Mouse (Mus musculus) megakaryocyte, adult 5-6 weeks (primary cell): Measurements from ENCODE around the gene Olfr286. TPM values are rescaled to one million over a fixed set of nuclear protein-coding genes. Genes with fewer than 3 reads are reported as not detected.

Source experiments
- ATAC-seq: 2 replicates; pipeline ENCODE4 v1.8.0; 2016; ENCODE audit warnings: mild to moderate bottlenecking, inconsistent platforms; ENCODE audit not compliant: poor library complexity, severe bottlenecking
- total RNA-seq, 2 experiments: library from RNA; stranded (forward) in 1 of 2; stranded (reverse) in 1 of 2; fragments of 153-499, 151-499 nt in 1 of 2; fragments of 221-1000, 200-1000 nt in 1 of 2; gene quantifications; 2 replicates each; pipeline versions ENCODE4 v1.2.3 to v1.2.4; 2015 to 2017

Gene Olfr286
- total RNA-seq (2015), result not detected in 2 replicates
- not detected in 2 replicates for total RNA-seq (2017)

DNA sequence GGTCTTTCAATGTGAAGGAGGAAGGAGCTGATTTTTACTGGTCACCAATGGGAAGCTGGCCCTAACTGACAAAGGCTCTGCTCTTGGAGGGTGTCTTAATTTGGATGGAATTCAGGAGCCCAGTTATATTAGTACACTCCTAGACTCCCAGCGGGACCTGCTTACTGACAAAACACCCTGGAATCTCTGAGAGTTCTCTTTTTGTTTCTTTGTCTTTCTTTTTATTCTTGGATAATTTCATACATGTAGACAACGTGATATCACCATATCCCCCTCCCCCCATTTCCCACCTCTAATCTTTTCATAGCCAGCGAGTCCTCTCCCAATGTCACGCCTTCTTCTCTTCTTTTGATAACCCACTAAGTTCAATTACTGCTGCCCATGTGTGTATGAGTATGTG lies at the start of gene Olfr286:
Gene Olfr286, minus strand, starts transcription at position 101 of the 400 bp plus-strand sequence.
- no peak for ATAC-seq

DNA sequence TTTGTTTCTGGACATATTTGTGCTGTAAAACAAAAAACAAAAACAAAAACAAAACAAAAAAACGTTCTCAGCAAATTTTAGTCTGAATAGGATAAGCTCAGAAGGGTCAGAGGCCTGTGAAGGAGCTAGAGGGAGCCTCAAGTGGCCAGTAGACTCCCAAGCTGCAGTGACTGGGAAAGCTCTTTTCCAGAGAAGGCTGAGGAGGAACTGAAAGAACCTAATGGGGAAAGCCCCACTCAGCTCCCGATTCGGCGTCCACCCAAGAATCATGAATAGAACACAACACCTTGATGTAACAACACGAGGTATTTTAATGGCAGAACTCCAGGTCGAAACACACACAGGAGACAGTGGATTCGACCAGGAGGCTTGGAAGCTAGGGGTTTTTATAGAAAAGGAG lies 23.5 kb upstream of the Olfr286 start:
- no peak for ATAC-seq

DNA sequence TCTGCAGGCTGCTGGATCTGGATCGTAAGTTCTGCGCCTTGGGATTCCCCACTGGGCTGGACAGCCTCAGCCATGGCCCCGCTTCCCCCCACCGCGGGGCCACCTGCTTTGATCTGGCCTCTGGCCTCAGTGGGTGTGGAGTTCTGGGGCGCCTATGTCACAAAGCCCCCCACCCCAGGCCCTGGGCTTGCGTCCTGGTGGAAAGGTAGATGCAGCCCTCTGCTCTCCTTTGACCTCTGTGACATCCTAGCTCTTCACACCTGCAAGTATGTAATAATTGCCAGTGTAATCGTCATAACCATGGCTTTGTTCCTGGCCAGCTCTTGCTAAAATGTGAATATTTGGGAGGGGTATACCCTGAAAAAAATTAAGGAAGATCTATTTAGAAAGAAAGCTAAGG lies 22.9 kb upstream of the Olfr286 start, which contains the start of gene H1fnt:
Gene H1fnt, minus strand, starts transcription at position 101 of the 400 bp plus-strand sequence.
- no peak for ATAC-seq

DNA sequence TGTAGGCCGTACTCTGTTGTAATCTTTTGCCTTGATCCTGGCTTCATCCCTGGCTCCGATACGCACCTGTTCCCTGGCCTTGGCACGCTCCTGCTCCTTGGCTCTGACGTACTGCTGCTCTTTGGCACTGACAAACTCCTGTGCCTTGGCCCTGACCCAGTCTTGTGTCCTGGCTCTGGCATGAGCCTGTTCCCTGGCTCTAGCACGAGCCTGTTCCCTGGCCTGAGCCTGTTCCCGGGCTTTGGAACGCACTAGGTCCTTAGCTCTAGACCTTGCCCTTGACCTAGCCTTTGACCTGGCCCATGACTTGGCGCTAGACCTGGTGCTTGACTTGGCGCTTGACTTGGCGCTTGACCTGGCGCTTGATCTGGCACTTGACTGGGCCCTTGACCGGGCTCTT lies 22.0 kb upstream of the Olfr286 start:
- ATAC-seq, result no peak

DNA sequence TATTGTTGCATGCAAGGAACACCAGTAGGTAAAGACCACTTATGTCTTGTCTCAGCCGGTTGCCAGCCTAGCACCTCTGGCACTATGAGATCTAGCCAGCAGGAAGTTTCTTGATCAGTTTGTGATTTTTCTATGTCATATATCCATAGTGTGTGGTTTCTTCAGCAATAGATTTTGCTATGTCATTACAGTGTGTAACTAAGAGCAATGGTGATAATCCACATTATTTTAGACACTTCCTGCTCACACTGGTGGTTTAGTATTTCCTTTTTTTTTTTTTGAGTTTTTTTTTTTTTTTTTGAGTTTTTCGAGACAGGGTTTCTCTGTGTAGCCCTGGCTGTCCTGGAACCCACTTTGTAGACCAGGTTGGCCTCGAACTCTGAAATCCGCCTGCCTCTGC lies 1.2 kb upstream of the Olfr286 start:
- ATAC-seq, result no peak

DNA sequence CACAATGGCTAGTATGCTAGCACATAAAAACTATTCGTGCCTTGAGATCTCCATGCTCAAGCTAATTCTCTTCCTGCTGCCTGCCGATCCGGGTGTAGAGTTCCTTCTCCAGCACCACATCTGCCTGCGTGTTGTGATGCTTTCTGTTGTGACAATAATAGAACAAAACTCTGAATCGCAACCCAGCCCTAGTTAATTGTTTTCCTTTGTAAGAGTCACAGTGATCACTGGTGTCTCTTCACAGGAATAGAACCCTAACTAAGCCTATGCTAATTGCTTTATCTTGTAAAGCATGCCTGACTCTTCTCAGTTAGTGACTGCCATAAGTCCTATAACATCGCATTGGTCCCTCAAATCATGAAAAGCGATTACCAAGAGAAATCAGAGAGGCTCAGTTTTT lies 8.2 kb downstream of the Olfr286 start:
- ATAC-seq, result no peak

DNA sequence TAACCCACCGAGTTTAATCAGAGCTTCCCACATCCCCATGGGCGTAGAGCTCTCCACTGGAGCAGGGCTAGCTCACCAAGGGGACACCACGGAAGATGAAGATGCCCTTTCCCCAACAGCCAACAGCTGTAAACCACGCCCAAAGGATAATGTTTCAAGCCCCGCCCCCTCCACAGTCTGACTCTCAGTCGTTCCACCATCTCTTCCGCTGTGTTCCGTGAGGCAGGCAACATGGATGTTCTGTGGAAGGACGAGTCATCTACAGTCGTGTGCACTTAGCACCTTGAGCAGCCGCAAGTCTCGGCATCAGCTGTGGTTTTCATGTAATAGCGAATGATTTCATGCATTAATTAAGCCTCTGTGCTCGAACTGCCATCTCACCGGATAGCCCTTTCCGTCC lies 8.6 kb downstream of the Olfr286 start:
- ATAC-seq, result no peak

DNA sequence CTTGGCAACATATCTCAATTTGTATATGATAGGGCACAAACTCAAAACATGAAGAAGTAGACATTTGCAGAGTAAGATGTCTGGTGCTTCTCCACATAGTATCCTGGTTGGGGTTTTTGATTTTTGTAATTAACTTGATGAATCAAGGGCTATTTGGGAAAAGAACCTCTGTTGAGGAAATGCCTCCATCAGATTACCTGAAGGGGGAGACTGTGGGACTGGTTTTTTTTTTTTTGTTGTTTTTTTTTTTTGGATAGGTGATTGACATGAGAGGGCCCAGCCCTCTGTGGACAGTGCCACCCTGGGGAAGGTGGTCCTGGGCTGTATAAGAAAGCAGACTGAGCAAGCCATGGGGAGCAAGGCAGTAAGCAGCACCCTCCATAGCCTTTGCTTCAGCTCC lies 11.9 kb downstream of the Olfr286 start:
- ATAC-seq, result no peak

DNA sequence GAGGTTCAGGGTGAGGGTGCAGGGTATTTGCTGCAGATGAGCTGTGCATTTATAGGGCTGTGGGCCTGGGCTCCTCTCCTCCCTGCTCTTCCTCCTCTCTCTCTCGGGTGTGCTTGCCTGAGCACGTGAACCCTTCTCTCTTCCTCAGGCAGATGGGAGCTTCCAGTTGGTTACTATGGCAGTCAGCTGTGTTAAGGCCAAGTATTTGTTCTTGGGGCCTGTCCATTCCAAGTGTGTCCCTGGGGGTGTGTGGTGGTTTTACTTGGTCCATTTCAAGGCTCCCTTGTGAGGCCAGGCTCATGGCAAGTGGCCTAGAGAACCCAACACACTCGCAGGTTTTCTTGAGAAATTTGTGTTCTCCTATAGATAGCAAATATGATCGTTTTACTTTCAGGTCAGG lies 13.4 kb downstream of the Olfr286 start, which contains the start of the genes Gm44579 and Olfr287:
Gene Gm44579, minus strand, starts transcription at position 101 of the 400 bp plus-strand sequence.
Gene Olfr287, minus strand, starts transcription at position 180 of the 400 bp plus-strand sequence.
- no peak for ATAC-seq

DNA sequence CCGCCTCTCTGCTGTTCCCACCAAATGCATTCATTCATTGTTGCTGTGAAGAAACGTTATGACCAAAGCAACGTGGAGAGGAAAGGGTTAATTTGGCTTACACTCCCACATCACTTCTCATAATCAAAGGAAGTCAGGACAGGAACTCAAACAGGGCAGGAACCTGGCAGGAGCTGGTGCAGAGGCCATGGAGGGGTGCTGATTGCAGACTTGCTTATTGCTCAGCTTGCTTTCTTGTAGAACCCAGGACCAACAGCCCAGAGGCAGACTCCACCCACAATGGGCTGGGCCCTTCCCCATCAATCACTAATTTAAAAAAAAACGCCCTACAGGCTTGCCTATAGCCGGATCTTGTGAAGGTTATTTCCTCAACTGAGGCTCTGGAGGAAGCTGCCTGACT lies 20.1 kb downstream of the Olfr286 start:
- ATAC-seq, result no peak

DNA sequence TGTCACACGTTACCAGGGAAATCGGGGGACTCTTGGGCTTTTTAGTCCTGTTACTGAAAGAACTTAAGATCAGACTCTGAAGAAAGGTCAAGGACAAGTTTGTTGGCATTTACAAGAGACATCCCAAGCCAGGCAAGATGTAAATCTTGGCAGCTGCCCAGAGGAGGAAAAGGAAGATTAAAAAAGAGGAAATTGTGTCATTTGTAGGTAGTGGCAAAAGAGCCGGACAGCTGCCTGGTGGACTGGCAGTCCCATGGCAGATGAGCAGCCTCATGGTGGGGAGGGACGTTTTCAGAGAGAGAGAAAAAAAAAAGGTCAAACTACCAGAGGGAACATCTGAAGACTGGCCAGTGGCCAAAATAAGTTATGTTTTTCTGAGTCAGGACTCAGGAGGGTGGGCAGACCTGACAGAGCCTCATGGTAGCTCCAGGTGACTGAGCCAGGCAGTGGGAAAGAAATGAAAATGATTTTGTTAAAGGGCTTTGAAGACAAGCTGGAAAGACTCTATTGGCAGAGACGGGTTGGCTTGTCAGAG lies 20.8 kb downstream of the Olfr286 start:
- no peak for ATAC-seq

DNA sequence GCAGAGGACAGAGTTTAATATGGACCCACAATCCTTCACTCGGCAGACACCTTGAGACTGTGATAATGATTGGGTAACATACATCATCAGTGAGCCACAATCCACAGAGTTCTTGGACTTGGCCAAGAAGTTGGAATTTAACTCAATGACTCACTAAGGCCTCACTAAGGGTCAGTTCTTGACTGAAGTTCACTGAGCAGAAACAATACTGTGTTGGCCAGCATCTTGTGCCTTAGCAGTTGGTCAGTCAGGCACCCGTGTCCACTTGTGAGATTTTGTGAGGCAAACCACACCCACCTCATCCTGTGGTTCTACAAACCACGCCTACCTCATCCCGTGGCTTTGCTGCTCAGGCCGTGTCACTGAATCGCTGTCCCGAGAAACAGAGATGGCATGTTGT lies 24.6 kb downstream of the Olfr286 start:
- no peak for ATAC-seq

DNA sequence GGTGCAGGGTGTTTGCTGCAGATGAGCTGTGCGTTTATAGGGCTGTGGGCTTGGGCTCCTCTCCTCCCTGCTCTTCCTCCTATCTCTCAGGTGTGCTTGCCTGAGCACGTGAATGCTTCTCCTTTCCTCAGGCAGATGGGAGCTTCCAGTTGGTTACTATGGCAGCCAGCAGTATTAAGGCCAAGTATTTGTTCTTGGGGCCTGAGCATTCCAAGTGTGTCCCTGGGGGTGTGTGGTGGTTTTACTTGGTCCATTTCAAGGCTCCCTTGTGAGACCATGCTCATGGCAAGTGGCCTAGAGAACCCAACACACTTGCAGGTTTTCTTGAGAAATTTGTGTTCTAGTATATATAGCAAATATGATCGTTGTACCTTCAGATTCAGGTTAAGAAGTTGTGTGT lies 38.8 kb downstream of the Olfr286 start, which contains the start of gene Olfr288:
Gene Olfr288, minus strand, starts transcription at position 101 of the 400 bp plus-strand sequence.
- no peak for ATAC-seq

DNA sequence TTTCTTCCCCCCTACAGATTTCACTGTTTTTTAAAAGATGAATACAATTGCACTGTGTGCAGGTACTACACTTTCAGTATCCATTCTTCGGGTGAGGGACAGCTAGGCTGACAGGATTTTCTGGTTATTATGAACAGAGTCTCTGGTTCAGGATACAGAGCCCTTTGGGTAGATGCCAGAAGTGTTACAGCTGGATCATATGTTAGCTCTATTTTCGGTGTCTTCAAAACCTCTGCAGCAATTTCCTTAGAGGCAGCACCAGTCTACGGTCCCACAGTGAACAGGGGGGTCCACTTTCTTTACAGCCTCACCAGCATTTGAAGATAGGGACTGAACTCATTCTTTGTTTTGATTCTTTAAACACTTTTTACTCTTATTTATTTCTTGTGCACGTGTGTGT lies 49.8 kb downstream of the Olfr286 start:
- ATAC-seq, result no peak

DNA sequence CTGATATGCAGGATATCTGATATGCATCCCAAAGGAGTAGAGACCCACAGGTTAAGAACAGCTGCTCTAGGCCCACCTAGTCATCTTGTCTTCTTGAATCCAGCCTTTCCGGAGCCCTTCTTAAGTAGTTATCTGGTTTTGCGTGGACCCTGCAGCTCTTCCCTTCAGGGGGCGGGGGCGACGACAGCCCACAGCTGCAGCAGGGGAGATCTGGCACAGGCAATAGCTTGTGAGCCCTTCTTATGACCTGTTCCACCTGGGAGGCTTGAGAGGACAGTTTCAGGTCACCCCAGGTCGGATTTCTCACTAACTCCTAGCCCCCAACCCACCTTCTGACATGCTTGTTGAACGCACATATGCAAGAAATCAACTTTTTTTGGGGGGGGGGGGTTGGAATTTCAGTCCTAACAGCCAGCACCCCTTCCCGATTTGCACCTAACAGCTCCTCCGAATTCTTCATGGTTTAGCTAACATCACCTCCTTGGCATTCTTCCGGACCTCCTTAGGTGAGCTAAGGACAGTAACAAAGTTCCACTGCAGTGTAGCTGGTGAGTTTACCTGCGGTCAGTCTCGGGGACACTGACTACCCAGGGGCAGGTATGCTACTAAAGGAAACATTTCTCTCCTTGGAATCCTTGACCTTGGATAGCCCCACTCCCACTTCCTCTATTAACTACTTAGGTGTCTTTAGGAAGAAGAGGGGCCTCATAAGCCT lies 52.2 kb downstream of the Olfr286 start:
- no peak for ATAC-seq

DNA sequence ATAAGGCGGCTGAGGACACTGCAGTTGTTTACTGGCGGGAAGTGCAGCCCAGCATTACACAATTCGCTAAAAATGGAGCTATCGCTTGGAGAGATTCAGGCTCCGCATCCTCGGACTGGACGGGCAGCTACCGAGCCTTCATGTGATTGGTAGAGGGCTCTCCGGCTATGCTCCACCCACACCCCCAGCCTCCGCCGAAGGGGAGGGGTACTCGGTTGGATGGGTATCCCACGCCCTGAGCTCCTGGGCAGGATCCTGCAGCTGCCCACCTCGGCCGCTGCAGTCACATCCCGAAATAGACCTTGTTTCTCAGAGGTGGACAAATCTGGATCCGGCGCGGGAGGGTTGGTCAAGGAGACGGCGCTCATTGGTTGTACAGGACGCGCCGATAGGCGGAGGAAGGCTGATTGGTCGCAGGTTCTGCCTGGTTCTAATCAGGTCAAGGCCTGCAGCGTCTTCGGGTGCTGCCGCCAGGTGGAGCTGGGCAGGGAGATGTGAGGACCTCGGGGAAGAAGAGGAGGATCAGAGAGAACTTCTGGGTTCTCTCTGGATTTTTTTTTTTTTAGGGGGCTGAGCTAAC lies 53.0 kb downstream of the Olfr286 start:
- peak; percentile 99 for ATAC-seq

DNA sequence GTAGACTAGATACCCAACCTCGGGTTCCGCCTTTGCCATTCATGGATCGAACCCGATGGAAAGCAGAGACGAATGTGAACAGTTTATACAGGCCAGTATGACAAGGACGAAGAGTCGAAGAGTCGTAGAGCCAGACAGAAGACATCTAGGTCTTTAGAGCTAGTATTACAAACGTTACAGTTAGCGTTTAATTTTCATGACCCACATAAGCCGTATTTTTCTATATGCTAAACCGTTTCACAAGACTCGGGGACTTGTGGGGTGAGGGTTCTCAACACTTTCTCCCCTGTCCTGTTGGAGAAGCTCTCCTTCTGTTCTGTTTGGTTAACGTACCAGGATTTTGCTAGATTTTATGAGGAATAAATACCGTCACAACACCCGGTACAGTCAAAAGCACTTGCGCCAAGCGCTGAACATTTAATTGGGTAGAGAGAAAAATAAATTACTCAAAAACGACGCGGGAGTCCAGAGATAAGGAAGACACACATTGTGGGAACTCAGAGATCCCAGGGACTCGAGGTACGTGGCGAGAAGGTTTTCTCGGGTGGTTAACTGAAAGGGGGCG lies 53.6 kb downstream of the Olfr286 start:
- no peak for ATAC-seq

DNA sequence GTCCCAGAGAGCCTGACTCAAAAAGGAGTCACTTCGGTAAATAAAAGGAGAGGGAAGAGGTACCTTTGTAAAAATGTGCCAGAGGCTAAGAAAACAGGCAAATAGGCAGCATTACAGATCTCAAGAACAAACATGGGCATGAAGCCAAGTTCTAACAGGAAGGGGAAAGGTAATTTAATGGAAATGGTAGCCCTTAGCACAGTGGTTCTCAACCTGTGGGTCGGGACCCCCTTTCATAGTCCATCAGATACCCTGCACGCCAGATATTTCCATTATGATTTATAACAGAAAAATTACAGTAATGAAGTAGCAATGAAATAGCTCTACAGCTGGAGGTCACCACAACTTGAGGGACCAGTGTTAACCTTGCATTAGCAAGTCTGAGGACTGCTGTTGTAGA lies 56.9 kb downstream of the Olfr286 start:
- no peak for ATAC-seq
